Mouse (Mus musculus): Measurements from ENCODE around the gene Dgcr8.

Dgcr8 gene

GRCm38 (mm10) chr16:18217579-18217978 lies 71.5 kb downstream of the Dgcr8 start, which contains the start of gene Ccdc188:
Ccdc188 (plus strand) TSS chr16:18217879.
- DNase-seq, result no peak

- no peak for DNase-seq
Measured at GRCm38 (mm10) chr16:18214858-18215257, 74.2 kb downstream of the Dgcr8 start.

- no peak for DNase-seq
Measured at GRCm38 (mm10) chr16:18213689-18214088, 75.4 kb downstream of the Dgcr8 start.

GRCm38 (mm10) chr16:18211417-18212171 lies 77.5 kb downstream of the Dgcr8 start:
- peak; percentile 85 to 96 for DNase-seq

- peak; percentile 83 to 85 for DNase-seq
Measured at GRCm38 (mm10) chr16:18210701-18211416, 78.2 kb downstream of the Dgcr8 start.

Data from cerebellum, adult 18-20 months (tissue).